Mouse (Mus musculus) small intestine, adult 2 months (tissue): ENCODE measurements around the gene Fhl3. TPM values are rescaled to one million over a fixed set of nuclear protein-coding genes. Genes with fewer than 3 reads are reported as not detected.
A peak's percentile ranks its signal among the peaks of the same experiment; 100 is the strongest.

ENCODE experiments used
- H3K27ac ChIP-seq: fragments of 200-500 bp; 2 replicates; pipeline ENCODE4 v1.5.1; 2012; ENCODE audit warnings: low read depth, low read length, control low read depth, inconsistent platforms; ENCODE audit not compliant: insufficient read depth
- H3K27me3 ChIP-seq: fragments of 200-500 bp; 2 replicates; pipeline ENCODE4 v1.6.1; 2012; ENCODE audit warnings: mild to moderate bottlenecking, moderate library complexity, low read length, inconsistent platforms; ENCODE audit not compliant: control insufficient read depth, insufficient read depth
- H3K36me3 ChIP-seq: fragments of 200-500 bp; 2 replicates; pipeline ENCODE4 v1.6.1; 2012; ENCODE audit warnings: mild to moderate bottlenecking, low read length, control low read depth, inconsistent platforms; ENCODE audit not compliant: control insufficient read depth, insufficient read depth
- H3K4me1 ChIP-seq: fragments of 200-500 bp; 2 replicates; pipeline ENCODE4 v1.6.1; 2012; ENCODE audit warnings: low read length, inconsistent platforms, mixed read lengths; ENCODE audit not compliant: control insufficient read depth, insufficient read depth, insufficient read length
- H3K4me3 ChIP-seq: fragments of 200-500 bp; 2 replicates; pipeline ENCODE4 v1.5.1; 2012; ENCODE audit warnings: low read depth, mild to moderate bottlenecking, control low read depth, inconsistent platforms, low read length, moderate library complexity
- CTCF ChIP-seq: fragments of 200-500 bp; IDR thresholded peaks from 2 replicates; pipeline ENCODE4 v1.5.1; 2012; ENCODE audit warnings: low read depth, mild to moderate bottlenecking, control low read depth, inconsistent platforms, low read length, moderate library complexity, mixed read lengths; ENCODE audit not compliant: insufficient replicate concordance, insufficient read length; ENCODE audit errors: extremely low read depth
- POLR2A ChIP-seq: fragments of 200-500 bp; IDR thresholded peaks from 2 replicates; pipeline ENCODE4 v1.6.1; 2012; ENCODE audit warnings: low read depth, mild to moderate bottlenecking, control low read depth, inconsistent platforms, low read length, moderate library complexity
- WGBS: fragments of 180-500 bp; shearing (Covaris S2); methylation state at CpG from one replicate; pipeline ENCODE4 v1.1.7; 2018; 5-methylcytosine and 5-hydroxymethylcytosine counted together
- polyA plus RNA-seq: library from polyadenylated mRNA; depleted of rRNA; stranded (reverse); fragments of >200 nt; gene quantifications from 2 replicates; pipeline ENCODE4 v1.2.3, GENCODE M21; 2012

The Fhl3 gene
- polyA plus RNA-seq, 1 experiment = 9.2 TPM

DNA sequence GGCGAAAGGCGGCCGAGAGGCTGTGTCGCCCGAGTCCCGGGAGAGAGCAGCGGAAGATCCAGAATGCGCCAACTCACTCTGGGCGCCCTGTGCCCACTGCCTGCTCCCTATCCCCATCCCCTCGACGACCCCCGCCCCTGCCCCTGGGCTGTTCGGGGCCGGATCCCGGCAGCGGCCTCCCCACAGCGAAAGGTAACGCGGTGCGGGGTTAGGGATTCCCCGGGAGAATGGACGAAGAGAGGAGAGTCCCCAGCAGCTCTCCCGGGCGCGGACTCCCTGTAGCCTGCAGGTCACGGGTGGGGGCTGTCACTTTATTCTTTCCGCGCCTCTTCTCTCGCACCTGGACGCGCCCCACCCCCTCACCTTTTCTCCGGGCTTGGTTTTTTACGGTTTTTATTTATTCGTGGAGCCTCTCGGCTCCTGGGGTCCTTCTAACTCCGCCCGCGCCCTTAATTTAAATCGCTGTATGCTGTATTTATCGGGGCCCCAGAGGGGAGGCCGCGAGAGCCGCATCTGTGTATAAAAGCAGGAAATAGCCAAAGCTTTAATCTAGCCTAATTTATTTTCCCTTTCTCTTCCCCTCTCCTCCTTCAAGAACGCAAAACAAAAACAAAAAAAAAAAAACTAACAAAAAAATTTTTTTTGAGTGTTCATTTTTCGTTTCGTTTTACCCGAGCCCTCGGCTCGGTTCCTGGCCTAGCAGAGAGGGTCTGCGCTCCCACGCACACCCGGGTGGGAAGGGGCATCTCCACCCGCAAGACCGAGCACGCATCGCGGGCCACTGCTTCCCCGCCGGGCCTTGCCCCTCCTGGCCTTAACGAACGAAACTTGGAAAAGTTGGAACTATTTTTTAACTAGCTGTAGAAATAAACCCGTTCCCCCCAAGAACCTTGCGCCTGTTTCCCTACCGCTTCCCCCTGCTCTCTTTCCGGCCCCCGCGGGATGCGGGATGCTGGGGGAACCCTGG is 41.0 kb upstream of the Fhl3 start:
- Histone ChIP-seq H3K36me3 (no peaks in the 10 kb centered on the region), H3K27me3 (peaks cover 73% of the 10 kb centered on the region), H3K27ac (no peak overlapping the region), H3K4me3 (peak overlapping the region; percentile 18; the same call in 1 of the 2 replicates), H3K4me1 (peaks cover 16% of the 10 kb centered on the region)
- WGBS = 6% methylated on average over 68 of the region's 68 CpGs
- TF ChIP-seq CTCF = no peak
- no peak for TF ChIP-seq POLR2A

DNA sequence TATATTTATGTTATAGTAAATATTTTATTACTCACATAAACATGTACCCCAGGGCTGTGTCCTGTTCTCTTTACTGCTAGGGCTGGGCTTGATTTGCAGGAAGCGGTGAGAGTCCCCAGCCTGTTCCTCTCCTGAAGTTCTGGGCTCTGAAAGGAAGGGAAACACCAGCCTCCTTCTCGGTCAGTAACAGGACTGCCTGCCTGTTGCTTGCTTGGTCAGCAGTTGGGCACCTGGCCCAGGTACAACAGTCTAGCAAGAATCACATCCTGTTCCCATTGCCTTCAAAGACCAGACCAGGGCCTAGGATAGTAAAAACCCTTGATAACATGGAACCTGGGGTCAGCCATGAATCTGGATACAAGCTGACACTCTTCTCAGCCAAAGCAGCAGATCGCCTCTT is 39.9 kb upstream of the Fhl3 start:
- Histone ChIP-seq H3K36me3 (no peaks in the 10 kb centered on the region), H3K27ac (no peak overlapping the region), H3K4me3 (no peak overlapping the region), H3K4me1 (peaks cover 16% of the 10 kb centered on the region), H3K27me3 (peaks cover 64% of the 10 kb centered on the region)
- WGBS = 57% methylated on average over 3 of the region's 3 CpGs
- TF ChIP-seq CTCF = no peak
- no peak for TF ChIP-seq POLR2A

DNA sequence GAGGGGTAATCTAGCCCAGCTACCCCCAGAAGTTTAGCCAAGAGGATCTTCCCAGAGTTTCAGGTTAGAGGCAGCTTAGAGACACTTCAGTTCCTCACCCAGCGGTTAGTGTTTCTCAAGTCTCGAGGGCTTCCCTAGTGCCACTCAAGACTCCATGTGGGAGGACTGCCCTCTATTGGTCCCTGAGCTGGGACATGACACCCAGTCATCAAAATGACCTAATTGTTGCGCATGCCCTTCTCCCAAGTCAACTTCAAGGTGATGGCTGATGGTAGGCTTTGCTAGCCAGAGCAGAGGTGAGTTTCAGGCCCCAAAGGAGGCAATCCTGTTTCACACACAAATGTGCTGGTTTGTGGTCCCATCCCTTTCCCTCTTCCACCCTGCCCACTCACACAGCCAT is 37.5 kb upstream of the Fhl3 start:
- no peak overlapping the region for H3K4me3 ChIP-seq
- no peaks in the 10 kb centered on the region for H3K36me3 ChIP-seq
- no peak overlapping the region for H3K27ac ChIP-seq
- TF ChIP-seq CTCF (no peak), POLR2A (no peak)
- peaks cover 40% of the 10 kb centered on the region for H3K27me3 ChIP-seq
- peaks cover 8% of the 10 kb centered on the region for H3K4me1 ChIP-seq
- 33% methylated on average over 3 of the region's 3 CpGs for WGBS

DNA sequence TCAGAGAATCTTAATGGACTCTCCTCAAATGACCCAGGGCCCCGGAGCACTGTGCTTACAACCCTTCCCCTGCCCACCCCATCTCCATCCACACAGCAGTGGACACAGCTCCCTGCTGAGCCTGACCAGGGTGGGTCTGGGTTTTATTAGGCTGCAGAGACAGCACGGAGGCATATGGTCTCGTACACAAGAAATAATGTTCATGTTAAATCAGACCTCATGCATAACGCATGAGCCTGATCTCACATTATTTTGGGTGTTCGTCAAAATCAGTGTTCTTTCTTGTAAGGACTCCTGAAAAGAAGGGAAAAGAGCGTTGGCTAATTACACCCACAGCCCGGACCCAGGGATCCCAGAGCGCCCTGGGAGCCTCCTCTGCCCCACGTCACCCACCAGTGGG is 36.3 kb upstream of the Fhl3 start:
- Histone ChIP-seq H3K27me3 (peaks cover 28% of the 10 kb centered on the region), H3K4me3 (no peak overlapping the region), H3K4me1 (no peaks in the 10 kb centered on the region; the same call in 1 of the 2 replicates), H3K27ac (no peak overlapping the region), H3K36me3 (no peaks in the 10 kb centered on the region)
- TF ChIP-seq POLR2A = no peak
- 73% methylated on average over 9 of the region's 9 CpGs for WGBS

DNA sequence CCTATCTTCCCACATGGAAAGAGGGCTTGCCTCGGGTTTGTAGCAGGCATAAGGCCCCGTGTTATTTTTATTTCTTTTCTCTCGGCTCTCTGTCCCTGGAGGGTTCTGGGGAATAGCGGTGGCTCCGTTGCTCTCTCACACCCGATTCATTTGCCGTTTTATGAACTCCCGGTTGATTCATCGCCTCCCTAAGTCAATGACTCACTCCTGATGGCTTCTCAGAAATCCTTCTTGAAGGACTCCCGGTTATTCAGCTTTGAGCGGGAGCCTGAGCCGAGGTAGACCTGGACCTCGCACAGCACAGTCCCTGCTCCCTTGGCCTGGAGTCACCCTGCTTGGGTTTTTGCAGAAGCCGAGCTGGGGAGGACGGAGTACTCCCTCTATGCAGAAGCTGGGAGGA is 35.9 kb upstream of the Fhl3 start:
- Histone ChIP-seq H3K4me1 (no peaks in the 10 kb centered on the region), H3K36me3 (no peaks in the 10 kb centered on the region), H3K27ac (no peak overlapping the region), H3K27me3 (peaks cover 24% of the 10 kb centered on the region), H3K4me3 (no peak overlapping the region)
- WGBS = 67% methylated on average over 15 of the region's 15 CpGs
- TF ChIP-seq POLR2A = no peak
- TF ChIP-seq CTCF = no peak

DNA sequence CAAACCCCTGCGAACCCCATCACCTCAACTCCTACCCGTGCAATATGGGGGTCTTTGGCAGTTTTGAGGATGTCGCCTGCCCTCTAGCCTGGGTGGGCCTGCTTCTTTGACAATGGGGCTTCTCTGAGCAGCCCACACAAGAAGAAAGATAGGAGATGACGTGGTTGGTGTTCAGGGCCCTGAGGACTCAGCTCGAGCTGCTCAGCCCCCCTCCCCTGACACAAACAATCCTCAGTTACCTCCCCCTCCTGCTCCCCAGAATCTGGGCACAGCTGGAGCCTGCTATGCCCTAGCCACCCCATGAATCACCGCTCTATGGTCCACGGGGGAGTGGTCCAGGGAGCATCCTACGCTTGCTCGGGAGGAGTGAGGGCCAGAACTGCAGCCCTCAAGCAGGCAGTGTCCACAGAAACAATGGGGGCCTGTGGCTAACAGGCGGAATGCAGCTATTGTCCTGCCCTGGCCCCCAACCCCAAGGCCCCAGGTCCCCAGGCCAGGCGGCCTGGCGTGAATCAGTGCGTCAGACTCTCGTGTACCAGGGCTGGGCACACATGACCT is 32.9 kb upstream of the Fhl3 start:
- no peaks in the 10 kb centered on the region for H3K36me3 ChIP-seq
- H3K27ac ChIP-seq = no peak overlapping the region
- TF ChIP-seq POLR2A (no peak), CTCF (no peak)
- 41% methylated on average over 14 of the region's 14 CpGs for WGBS
- H3K4me3 ChIP-seq = no peak overlapping the region
- H3K27me3 ChIP-seq = peaks cover 11% of the 10 kb centered on the region
- H3K4me1 ChIP-seq = no peaks in the 10 kb centered on the region

DNA sequence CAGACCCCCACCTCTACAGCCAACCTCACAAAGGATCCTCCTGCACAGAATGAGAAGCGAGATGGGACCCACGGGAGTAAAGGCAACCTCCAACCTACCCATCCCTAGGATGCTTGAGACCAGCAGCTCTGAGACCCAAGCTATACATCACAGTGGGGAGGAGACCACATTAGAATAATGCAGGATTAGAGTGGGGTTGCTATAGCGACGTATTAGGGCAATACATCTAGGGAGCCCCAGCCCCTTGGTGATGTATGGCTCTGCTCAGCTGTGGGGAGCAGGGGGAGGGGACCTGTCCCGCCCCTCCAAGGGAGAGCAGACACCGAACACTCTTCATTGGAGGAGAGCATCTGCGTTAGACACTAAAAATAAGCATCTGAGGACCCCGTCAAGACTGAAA is 32.4 kb upstream of the Fhl3 start:
- no peaks in the 10 kb centered on the region for H3K36me3 ChIP-seq
- H3K27ac ChIP-seq = no peak overlapping the region
- TF ChIP-seq POLR2A (no peak), CTCF (no peak)
- H3K4me3 ChIP-seq = no peak overlapping the region
- WGBS = 25% methylated on average over 8 of the region's 8 CpGs
- no peaks in the 10 kb centered on the region for H3K4me1 ChIP-seq
- H3K27me3 ChIP-seq = peaks cover 9% of the 10 kb centered on the region
